ENCODE assay signal across 8 mouse cellular contexts in genomic region chr4:150176535-150176934, GRCm38 (mm10). TPM values are rescaled to one million over a fixed set of nuclear protein-coding genes. Genes with fewer than 3 reads are reported as not detected.
DNase-seq lines count a peak whose midpoint lies in the region; ATAC-seq and TF ChIP-seq lines count a peak whose summit lies in the region.

No protein-coding gene starts in this region.

- WGBS in midbrain, embryonic 11.5 days = 5% methylated on average over 7 of the region's 7 CpGs
- 5% methylated on average over 7 of the region's 7 CpGs for WGBS in midbrain, embryonic 13.5 days
- 9% methylated on average over 7 of the region's 7 CpGs for WGBS in embryonic facial prominence, embryonic 10.5 days

- H3K27me3 ChIP-seq in midbrain, embryonic 11.5 days (ENCODE audit: control insufficient read depth, insufficient read depth, low read length) = no peaks in the 10 kb centered on the region
- no peaks in the 10 kb centered on the region for H3K27me3 ChIP-seq in midbrain, embryonic 13.5 days
- no peaks in the 10 kb centered on the region for H3K27me3 ChIP-seq in embryonic facial prominence, embryonic 10.5 days (replicated peaks; ENCODE audit: low read depth, poor library complexity, severe bottlenecking)
- H3K27me3 ChIP-seq in testis, adult 2 months (ENCODE audit: control insufficient read depth, insufficient read depth, low read length) = no peaks in the 10 kb centered on the region

- H3K9ac ChIP-seq in midbrain, embryonic 11.5 days (ENCODE audit: low read length) = no peak overlapping the region
- no peak overlapping the region for H3K9ac ChIP-seq in midbrain, embryonic 13.5 days (replicated peaks)

- H3K27ac ChIP-seq in midbrain, embryonic 11.5 days (ENCODE audit: low read depth, low read length) = no peak overlapping the region
- no peak overlapping the region for H3K27ac ChIP-seq in midbrain, embryonic 13.5 days
- H3K27ac ChIP-seq in embryonic facial prominence, embryonic 10.5 days (replicated peaks) = peak overlapping the region; percentile 59; the same call in 1 of the 2 replicates
- H3K27ac ChIP-seq in testis, adult 2 months (ENCODE audit: control insufficient read depth, insufficient read depth, low read depth, low read length) = no peak overlapping the region

- no peak overlapping the region for H3K4me3 ChIP-seq in midbrain, embryonic 11.5 days (ENCODE audit: low read depth, low read length)
- H3K4me3 ChIP-seq in midbrain, embryonic 13.5 days (replicated peaks) = no peak overlapping the region
- peak overlapping the region; percentile 33; the same call in 1 of the 2 replicates for H3K4me3 ChIP-seq in embryonic facial prominence, embryonic 10.5 days
- peak overlapping the region; percentile 73 for H3K4me3 ChIP-seq in testis, adult 2 months (ENCODE audit: control insufficient read depth, low read depth, low read length)

- H3K4me1 ChIP-seq in midbrain, embryonic 11.5 days (ENCODE audit: control insufficient read depth, insufficient read depth, low read length) = no peaks in the 10 kb centered on the region
- no peaks in the 10 kb centered on the region for H3K4me1 ChIP-seq in midbrain, embryonic 13.5 days (replicated peaks)
- H3K4me1 ChIP-seq in embryonic facial prominence, embryonic 10.5 days = peaks cover 34% of the 10 kb centered on the region
- H3K4me1 ChIP-seq in testis, adult 2 months (ENCODE audit: control insufficient read depth, insufficient read depth, low read length) = peaks cover 4% of the 10 kb centered on the region

- TF ChIP-seq CTCF in testis, adult 2 months (IDR thresholded peaks at IDR 0.05; ENCODE audit: control insufficient read depth, insufficient read depth, insufficient replicate concordance, low read depth, low read length) = peak; percentile 94

- TF ChIP-seq POLR2A in testis, adult 2 months (IDR thresholded peaks at IDR 0.05; ENCODE audit: control insufficient read depth, low read depth, low read length) = no peak

- H3K4me2 ChIP-seq in midbrain, embryonic 11.5 days = no peak overlapping the region
- H3K4me2 ChIP-seq in midbrain, embryonic 13.5 days (replicated peaks) = no peak overlapping the region

- intact Hi-C loops in heart, postnatal 14 days (cut with DNase I) = loop anchor here (2.0 kb wide), 2 partner anchors 42 to 72 kb away; no protein-coding TSS in a partner anchor

- peak; percentile 91 for DNase-seq in midbrain, embryonic 11.5 days (ENCODE audit: low spot score, missing footprints)
- DNase-seq in adrenal gland, adult 2 months = peak; percentile 20
- peak; percentile 80 for DNase-seq in embryonic facial prominence, embryonic 10.5 days (ENCODE audit: low spot score)
- peak; percentile 50 to 58 for DNase-seq in heart, postnatal 14 days
- peak; percentile 14 to 18 for DNase-seq in layer of hippocampus, postnatal 14 days (ENCODE audit: low spot score in 2 of 2)

- no peaks in the 10 kb centered on the region for H3K36me3 ChIP-seq in midbrain, embryonic 11.5 days (ENCODE audit: control insufficient read depth, insufficient read depth, low read length)
- no peaks in the 10 kb centered on the region for H3K36me3 ChIP-seq in midbrain, embryonic 13.5 days
- no peaks in the 10 kb centered on the region for H3K36me3 ChIP-seq in embryonic facial prominence, embryonic 10.5 days (replicated peaks)
- H3K36me3 ChIP-seq in testis, adult 2 months (ENCODE audit: control insufficient read depth, insufficient read depth, low read length) = no peaks in the 10 kb centered on the region

- H3K9me3 ChIP-seq in midbrain, embryonic 11.5 days (ENCODE audit: control insufficient read depth, low read length) = peaks cover 3% of the 10 kb centered on the region; the same call in 1 of the 2 replicates
- H3K9me3 ChIP-seq in midbrain, embryonic 13.5 days = no peaks in the 10 kb centered on the region
- H3K9me3 ChIP-seq in embryonic facial prominence, embryonic 10.5 days = peaks cover 3% of the 10 kb centered on the region; the same call in 1 of the 2 replicates

- ATAC-seq in midbrain, embryonic 11.5 days (ENCODE audit: low FRiP score) = peak; percentile 66
- ATAC-seq in midbrain, embryonic 13.5 days = no peak
- peak; percentile 91 for ATAC-seq in megakaryocyte progenitor cell, adult 5-6 weeks (replicated peaks; ENCODE audit: poor library complexity)

RNA-seq across cellular contexts. Expression of gene Car6, which starts 24.6 kb away (rescaled TPM):
- polyA plus RNA-seq in midbrain, embryonic 11.5 days (2014; fragmentation: Nextera tagmentation; extraction: Ambion mirVana) = 0.25 TPM in 1 of 2 replicates, not detected in the other
- polyA plus RNA-seq in midbrain, embryonic 13.5 days (2015; fragmentation: Nextera tagmentation; extraction: Ambion mirVana) = not detected in 2 replicates
- 1 to 10 TPM in 1 of 2 experiments, under 1 TPM in 1; 0.31 to 2.5 TPM for total RNA-seq in adrenal gland, adult 2 months (2021)
- polyA plus RNA-seq in adrenal gland, adult 2 months (2012; rRNA removed) = not detected in 2 replicates
- 0.27 TPM in 1 of 2 replicates, not detected in the other for polyA plus RNA-seq in embryonic facial prominence, embryonic 10.5 days (2016; fragmentation: Nextera tagmentation; extraction: Ambion mirVana)
- not detected for total RNA-seq in heart, postnatal 14 days (2021)
- not detected for total RNA-seq in layer of hippocampus, postnatal 14 days (2021)
- total RNA-seq in megakaryocyte progenitor cell, adult 5-6 weeks (2015) = 1.2 TPM in 1 of 2 replicates, not detected in the other
- 0.79 TPM in 1 of 2 replicates, not detected in the other for total RNA-seq in megakaryocyte progenitor cell, adult 5-6 weeks (2017)
- polyA plus RNA-seq in testis, adult 2 months (2012; rRNA removed) = 0.10 TPM in 1 of 2 replicates, not detected in the other

RNA-seq across cellular contexts. Expression of gene Slc2a7, which starts 27.8 kb away (rescaled TPM):
- not detected in 2 replicates for polyA plus RNA-seq in midbrain, embryonic 11.5 days (2014; fragmentation: Nextera tagmentation; extraction: Ambion mirVana)
- not detected in 2 replicates for polyA plus RNA-seq in midbrain, embryonic 13.5 days (2015; fragmentation: Nextera tagmentation; extraction: Ambion mirVana)
- total RNA-seq in adrenal gland, adult 2 months (2021) = not detected
- not detected in 2 replicates for polyA plus RNA-seq in adrenal gland, adult 2 months (2012; rRNA removed)
- polyA plus RNA-seq in embryonic facial prominence, embryonic 10.5 days (2016; fragmentation: Nextera tagmentation; extraction: Ambion mirVana) = not detected in 2 replicates
- total RNA-seq in heart, postnatal 14 days (2021) = not detected
- not detected for total RNA-seq in layer of hippocampus, postnatal 14 days (2021)
- 0.25 TPM in 1 of 2 replicates, not detected in the other for total RNA-seq in megakaryocyte progenitor cell, adult 5-6 weeks (2015)
- total RNA-seq in megakaryocyte progenitor cell, adult 5-6 weeks (2017) = not detected in 2 replicates
- polyA plus RNA-seq in testis, adult 2 months (2012; rRNA removed) = not detected in 2 replicates

RNA-seq across cellular contexts. Expression of gene Slc2a5, which starts 57.5 kb away (rescaled TPM):
- polyA plus RNA-seq in midbrain, embryonic 11.5 days (2014; fragmentation: Nextera tagmentation; extraction: Ambion mirVana) = 1.1 and 1.6 TPM in 2 replicates
- 1.7 and 2.0 TPM in 2 replicates for polyA plus RNA-seq in midbrain, embryonic 13.5 days (2015; fragmentation: Nextera tagmentation; extraction: Ambion mirVana)
- total RNA-seq in adrenal gland, adult 2 months (2021) = 1 to 10 TPM in 1 of 2 experiments, under 1 TPM in 1; 0.90 to 9.9 TPM
- 8.9 and 10.5 TPM in 2 replicates for polyA plus RNA-seq in adrenal gland, adult 2 months (2012; rRNA removed)
- polyA plus RNA-seq in embryonic facial prominence, embryonic 10.5 days (2016; fragmentation: Nextera tagmentation; extraction: Ambion mirVana) = 1.4 and 1.7 TPM in 2 replicates
- total RNA-seq in heart, postnatal 14 days (2021) = under 1 TPM in 1 of 2 experiments, not detected in 1; 0.17 TPM
- total RNA-seq in layer of hippocampus, postnatal 14 days (2021) = 1 to 10 TPM; 4.2 to 5.3 TPM
- not detected in 2 replicates for total RNA-seq in megakaryocyte progenitor cell, adult 5-6 weeks (2015)
- not detected in 2 replicates for total RNA-seq in megakaryocyte progenitor cell, adult 5-6 weeks (2017)
- 732 and 736 TPM in 2 replicates for polyA plus RNA-seq in testis, adult 2 months (2012; rRNA removed)

RNA-seq across cellular contexts. Expression of gene Eno1, which starts 60.0 kb away (rescaled TPM):
- 1,438 and 1,518 TPM in 2 replicates for polyA plus RNA-seq in midbrain, embryonic 11.5 days (2014; fragmentation: Nextera tagmentation; extraction: Ambion mirVana)
- polyA plus RNA-seq in midbrain, embryonic 13.5 days (2015; fragmentation: Nextera tagmentation; extraction: Ambion mirVana) = 945 and 955 TPM in 2 replicates
- 100 to 1,000 TPM; 381 to 501 TPM for total RNA-seq in adrenal gland, adult 2 months (2021)
- 425 and 428 TPM in 2 replicates for polyA plus RNA-seq in adrenal gland, adult 2 months (2012; rRNA removed)
- polyA plus RNA-seq in embryonic facial prominence, embryonic 10.5 days (2016; fragmentation: Nextera tagmentation; extraction: Ambion mirVana) = 3,458 and 4,025 TPM in 2 replicates
- 100 to 1,000 TPM; 165 to 170 TPM for total RNA-seq in heart, postnatal 14 days (2021)
- 100 to 1,000 TPM; 395 to 425 TPM for total RNA-seq in layer of hippocampus, postnatal 14 days (2021)
- total RNA-seq in megakaryocyte progenitor cell, adult 5-6 weeks (2015) = 336 and 338 TPM in 2 replicates
- 357 and 368 TPM in 2 replicates for total RNA-seq in megakaryocyte progenitor cell, adult 5-6 weeks (2017)
- 477 and 586 TPM in 2 replicates for polyA plus RNA-seq in testis, adult 2 months (2012; rRNA removed)

Comparison
In these comparisons a context has a peak if more than half of its experiments do, and no peak if none do; other contexts are left out.
1. DNase-seq: peak in every context shown above with its lines; median percentile 91 in midbrain, embryonic 11.5 days; 80 in embryonic facial prominence, embryonic 10.5 days; 54 in heart, postnatal 14 days; 20 in adrenal gland, adult 2 months; 16 in layer of hippocampus, postnatal 14 days.
2. H3K4me3 ChIP-seq: peak in embryonic facial prominence, embryonic 10.5 days (single experiment) and testis, adult 2 months (single experiment); none in midbrain, embryonic 11.5 days (single experiment) and midbrain, embryonic 13.5 days (single experiment).
3. RNA of gene Slc2a5, which starts 57.5 kb away (polyA plus RNA-seq): 732 to 736 TPM in testis, adult 2 months; 8.9 to 10.5 TPM in adrenal gland, adult 2 months, 1.7 to 2.0 TPM in midbrain, embryonic 13.5 days, 1.1 to 1.6 TPM in midbrain, embryonic 11.5 days and 1.4 to 1.7 TPM in embryonic facial prominence, embryonic 10.5 days; every median in the first group is over 10 times any median in the second.